Mouse (Mus musculus) lung, postnatal 25 days (tissue): ENCODE measurements at regions not wholly inside any gene's neighbourhood (a gene's known extent, or its start where the extent isn't known, plus 50 kb on each side); places are given as distances from the start of the nearest gene placed in this dataset.

ENCODE experiments used
- DNase-seq: peaks from one replicate; pipeline ENCODE4 v3.0.0; 2022; ENCODE audit warnings: low spot score

GRCm38 (mm10) chr3:101162536-101163159 lies 52.6 kb upstream of the Ptgfrn start:
- DNase-seq, result no peak

GRCm38 (mm10) chr3:101161941-101162531 lies 52.0 kb upstream of the Ptgfrn start:
- no peak for DNase-seq

GRCm38 (mm10) chr3:101161421-101161940 lies 51.4 kb upstream of the Ptgfrn start:
- no peak for DNase-seq
